Mouse (Mus musculus): ENCODE measurements around the gene Grk2. TPM values are rescaled to one million over a fixed set of nuclear protein-coding genes. Genes with fewer than 3 reads are reported as not detected.

The Grk2 gene
- total RNA-seq, 2 experiments from 2014 or later: 217 to 223 TPM

GRCm38 (mm10) chr19:4242416-4242815 lies 63.6 kb downstream of the Grk2 start:
- intact Hi-C loops (cut with DNase I): no loop called here

GRCm38 (mm10) chr19:4240247-4240668 lies 65.8 kb downstream of the Grk2 start:
- intact Hi-C loops (cut with DNase I): no loop called here
- DNase-seq (ENCODE audit: low spot score in 2 of 2): no peak

More at GRCm38 (mm10) chr19:4242416-4242815, 63.6 kb downstream of the Grk2 start:
- DNase-seq (ENCODE audit: low spot score in 2 of 2): no peak

Small RNA genes lying within 50 kb of the gene (microRNA-seq; reads per million reads assigned to microRNA genes)
- gene Mir6985: 5.4 to 5.9 reads per million in 2 experiments

Other genes starting within 250 kb of the Grk2 start
- not detected for gene Gstp3, start 246.7 kb downstream of the Grk2 start, total RNA-seq (2021)
- gene Cabp2, start 224.6 kb downstream of the Grk2 start, total RNA-seq (2021): not detected
- gene Cdk2ap2, start 209.0 kb downstream of the Grk2 start, total RNA-seq (2021): 10 to 100 TPM; 31.8 to 35.3 TPM
- 100 to 1,000 TPM; 208 to 215 TPM for gene Pitpnm1, start 206.2 kb downstream of the Grk2 start, total RNA-seq (2021)
- 100 to 1,000 TPM; 116 to 118 TPM for gene Aip, start 180.4 kb downstream of the Grk2 start, total RNA-seq (2021)
- not detected for gene Gpr152, start 166.4 kb downstream of the Grk2 start, total RNA-seq (2021)
- gene Cabp4, start 162.2 kb downstream of the Grk2 start, total RNA-seq (2021): not detected
- gene Coro1b, start 157.6 kb downstream of the Grk2 start, total RNA-seq (2021): 10 to 100 TPM; 75.6 to 82.8 TPM
- gene Ptprcap, start 152.6 kb downstream of the Grk2 start, total RNA-seq (2021): 1 to 10 TPM; 1.1 to 2.0 TPM
- gene Rps6kb2, start 142.9 kb downstream of the Grk2 start, total RNA-seq (2021): 10 to 100 TPM; 28.5 to 32.0 TPM
- gene Carns1, start 130.7 kb downstream of the Grk2 start, total RNA-seq (2021): 1 to 10 TPM; 6.6 to 8.7 TPM
- gene Tbc1d10c, start 114.9 kb downstream of the Grk2 start, total RNA-seq (2021): 1 to 10 TPM; 1.3 to 2.0 TPM
- gene Ppp1ca, start 114.2 kb downstream of the Grk2 start, total RNA-seq (2021): 100 to 1,000 TPM; 318 to 320 TPM
- gene Rad9a, start 104.6 kb downstream of the Grk2 start, total RNA-seq (2021): 1 to 10 TPM; 6.9 to 8.0 TPM
- gene Clcf1, start 92.0 kb downstream of the Grk2 start, total RNA-seq (2021): 1 to 10 TPM in 1 of 2 experiments, under 1 TPM in 1; 0.96 to 1.2 TPM
- not detected for gene AC109138.7, start 91.9 kb downstream of the Grk2 start, total RNA-seq (2021)
- gene Pold4, start 74.3 kb downstream of the Grk2 start, total RNA-seq (2021): 10 to 100 TPM; 14.0 to 18.6 TPM
- 10 to 100 TPM; 52.3 to 58.2 TPM for gene Ssh3, start 37.0 kb downstream of the Grk2 start, total RNA-seq (2021)
- 10 to 100 TPM; 70.0 to 76.6 TPM for gene Ankrd13d, start 23.1 kb downstream of the Grk2 start, total RNA-seq (2021)
- 10 to 100 TPM; 71.5 to 75.1 TPM for gene Kdm2a, start 92.1 kb upstream of the Grk2 start, total RNA-seq (2021)
- gene Rhod, start 133.2 kb upstream of the Grk2 start, total RNA-seq (2021): under 1 TPM; 0.57 to 0.64 TPM
- gene Syt12, start 171.2 kb upstream of the Grk2 start, total RNA-seq (2021): 10 to 100 TPM; 38.2 to 43.4 TPM
- not detected for gene 2010003K11Rik, start 192.4 kb upstream of the Grk2 start, total RNA-seq (2021)
- 10 to 100 TPM; 56.9 to 66.3 TPM for gene Pcx, start 204.2 kb upstream of the Grk2 start, total RNA-seq (2021)